Mouse (Mus musculus) gastrocnemius, adult 2 months (tissue): ENCODE measurements at regions not wholly inside any gene's neighbourhood (a gene's known extent, or its start where the extent isn't known, plus 50 kb on each side); places are given as distances from the start of the nearest gene placed in this dataset.

ENCODE experiments used
- DNase-seq: peaks from one replicate; pipeline ENCODE4 v3.0.0; 2022
- H3K27ac ChIP-seq: fragments of 200-600 bp; 2 replicates; pipeline ENCODE4 v1.8.1; 2022; ENCODE audit warnings: mild to moderate bottlenecking
- H3K4me3 ChIP-seq: fragments of 200-600 bp; 2 replicates; pipeline ENCODE4 v1.8.1; 2022; ENCODE audit warnings: mild to moderate bottlenecking, moderate library complexity
- CTCF ChIP-seq: fragments of 200-600 bp; IDR thresholded peaks from 2 replicates; pipeline ENCODE4 v1.8.1; 2022; ENCODE audit warnings: antibody characterized with exemption, mild to moderate bottlenecking, moderate library complexity
- intact Hi-C: fragments of 180-260 bp; cut with DNase I; formaldehyde crosslinking; loops from one replicate; pipeline ENCODE4 v1.15.1; 2025

DNA sequence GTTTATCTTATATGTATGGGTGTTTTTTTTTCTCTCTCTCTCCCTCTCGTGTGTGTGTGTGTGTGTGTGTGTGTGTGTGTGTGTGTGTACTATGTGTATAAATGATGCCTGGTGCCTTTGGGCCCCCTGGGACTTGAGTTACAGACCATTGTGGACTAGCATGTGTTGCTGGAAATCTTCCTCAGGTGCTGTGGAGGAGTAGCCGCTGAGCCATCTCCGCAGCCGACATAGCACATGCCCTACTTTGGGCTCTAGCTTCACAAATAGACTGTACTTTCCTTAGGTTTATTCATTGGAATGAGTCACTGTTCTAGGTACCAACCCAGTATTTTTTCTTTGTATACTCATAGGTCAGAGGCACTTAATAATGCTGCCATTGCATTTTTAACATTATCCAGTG is 339.4 kb downstream of the Mtx2 start:
- no peak for TF ChIP-seq CTCF
- no peak for DNase-seq
- no peak overlapping the region for H3K27ac ChIP-seq
- intact Hi-C loops: no loop called here
- H3K4me3 ChIP-seq: no peak overlapping the region

- DNase-seq: no peak
- no peak for TF ChIP-seq CTCF
- intact Hi-C loops: no loop called here
- Histone ChIP-seq H3K27ac (no peak overlapping the region), H3K4me3 (no peak overlapping the region)
Observed at GRCm38 (mm10) chr2:75176267-75176666, 350.7 kb downstream of the Mtx2 start.

GRCm38 (mm10) chr2:75183293-75183692 is 357.7 kb downstream of the Mtx2 start:
- H3K27ac ChIP-seq: no peak overlapping the region
- H3K4me3 ChIP-seq: no peak overlapping the region
- no peak for TF ChIP-seq CTCF
- intact Hi-C loops: no loop called here
- DNase-seq: no peak

DNA sequence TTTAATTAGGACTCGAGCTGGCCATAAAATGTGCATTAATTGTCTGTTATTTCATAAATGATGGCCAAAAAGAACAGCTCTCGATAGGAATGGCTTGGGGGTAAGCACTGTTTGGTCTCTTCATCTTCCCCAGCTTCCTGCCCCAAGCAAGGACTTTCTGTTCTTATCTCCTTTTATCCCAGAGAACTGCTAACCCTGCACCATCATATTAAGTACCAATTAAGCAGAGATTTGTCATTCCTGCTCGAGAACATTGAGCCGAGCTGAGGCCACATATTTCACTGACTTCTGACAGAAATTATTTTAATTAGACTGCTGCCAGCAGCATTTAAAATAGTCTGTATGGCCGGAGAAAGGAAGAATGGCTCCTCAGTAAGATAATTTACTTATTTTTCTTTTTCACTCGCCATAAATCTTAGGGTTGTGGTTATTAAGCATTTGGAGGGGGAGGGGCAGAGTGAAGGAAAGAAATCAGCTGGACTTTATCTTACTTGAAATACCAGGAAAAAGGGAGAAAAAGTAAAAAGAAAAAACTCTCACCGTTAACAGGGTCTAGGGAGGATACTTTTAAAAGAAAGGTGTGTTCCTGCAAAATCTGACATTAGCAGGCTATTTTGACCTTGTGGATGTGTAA is 377.1 kb downstream of the Mtx2 start:
- intact Hi-C loops: no loop called here

DNA sequence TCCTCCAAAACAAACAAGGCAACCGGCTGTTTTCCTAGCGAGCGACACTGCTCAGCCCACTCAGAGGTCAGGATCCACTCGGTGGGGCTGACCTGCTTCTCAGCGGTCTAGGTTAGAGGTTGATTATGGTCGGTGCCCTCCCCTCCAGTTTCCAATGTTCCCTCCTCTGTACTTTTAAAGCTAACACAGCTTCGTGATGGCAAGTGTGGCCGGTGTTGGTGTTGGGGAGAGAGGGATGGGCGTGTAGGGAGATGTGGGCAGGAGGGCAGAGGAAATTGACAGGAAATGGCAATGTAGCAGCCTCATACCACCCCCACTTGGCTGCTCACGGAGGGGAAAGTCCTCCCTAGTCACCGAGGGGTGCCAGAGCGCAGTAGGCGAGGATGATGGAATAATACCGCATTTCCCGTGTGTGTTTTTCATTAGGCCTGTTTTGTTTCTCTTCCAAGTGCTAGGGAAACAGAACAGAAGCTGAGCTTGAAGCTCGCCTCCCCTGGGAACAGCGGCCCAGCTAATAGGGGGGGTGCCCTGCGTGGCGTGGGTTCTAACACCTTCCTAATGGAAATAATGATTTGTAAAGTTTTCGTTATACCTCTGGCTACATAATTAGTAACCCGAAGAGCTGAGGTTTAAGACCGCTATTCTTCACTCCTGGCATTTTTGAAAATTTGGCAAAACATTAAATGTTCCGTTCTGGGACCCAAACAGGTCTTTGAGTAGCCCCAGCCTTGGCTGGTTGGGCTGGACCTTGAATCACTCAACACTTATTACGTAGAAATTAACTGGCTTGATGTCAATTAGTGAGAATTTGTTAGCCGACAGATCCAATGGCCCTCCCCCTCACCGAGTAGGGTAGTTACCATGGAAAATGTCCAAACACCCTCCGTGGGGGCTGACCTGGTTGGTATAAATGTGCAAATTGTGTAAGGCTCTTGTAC is 383.5 kb downstream of the Mtx2 start:
- intact Hi-C loops: no loop called here
- TF ChIP-seq CTCF: no peak
- DNase-seq: peak; percentile 47
- Histone ChIP-seq H3K27ac (peak overlapping the region; percentile 59), H3K4me3 (peak overlapping the region; percentile 41)

More for the DNA sequence above, 377.1 kb downstream of the Mtx2 start:
- Histone ChIP-seq H3K27ac (no peak overlapping the region), H3K4me3 (no peak overlapping the region)
- no peak for TF ChIP-seq CTCF
- no peak for DNase-seq

GRCm38 (mm10) chr2:75209790-75210583 is 384.4 kb downstream of the Mtx2 start:
- Histone ChIP-seq H3K27ac (peak overlapping the region; percentile 59), H3K4me3 (no peak overlapping the region)
- no peak for TF ChIP-seq CTCF
- DNase-seq: no peak
- intact Hi-C loops: no loop called here

GRCm38 (mm10) chr2:75216931-75217330 is 391.3 kb downstream of the Mtx2 start:
- TF ChIP-seq CTCF: no peak
- DNase-seq: no peak
- intact Hi-C loops: no loop called here
- H3K4me3 ChIP-seq: no peak overlapping the region
- no peak overlapping the region for H3K27ac ChIP-seq

- intact Hi-C loops: no loop called here
- TF ChIP-seq CTCF: no peak
- DNase-seq: no peak
- no peak overlapping the region for H3K4me3 ChIP-seq
- H3K27ac ChIP-seq: peak overlapping the region; percentile 6; the same call in 1 of the 2 replicates
Observed at GRCm38 (mm10) chr2:75220775-75221359, 395.3 kb downstream of the Mtx2 start.

DNA sequence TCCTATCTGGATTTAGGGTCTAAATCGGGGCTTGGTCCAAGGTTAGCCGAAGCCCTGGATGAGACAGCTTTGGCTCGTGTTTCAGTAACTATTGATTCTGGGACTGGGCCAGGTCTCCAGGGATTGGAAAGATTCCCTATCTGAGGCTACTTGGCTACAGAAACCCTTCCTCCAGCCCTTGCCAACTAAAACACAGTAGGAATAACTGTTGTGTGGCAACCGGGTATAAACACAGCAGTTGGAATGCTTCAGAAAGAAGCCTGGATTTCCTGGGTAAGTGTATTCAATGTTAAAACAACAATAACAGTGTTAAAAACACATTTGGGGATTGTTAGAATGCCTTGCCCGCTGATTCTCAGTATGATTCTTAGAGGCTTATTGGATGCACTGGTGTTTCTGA is 398.8 kb downstream of the Mtx2 start:
- no peak for TF ChIP-seq CTCF
- intact Hi-C loops: no loop called here
- peak; percentile 59 for DNase-seq
- no peak overlapping the region for H3K4me3 ChIP-seq
- H3K27ac ChIP-seq: peak overlapping the region; percentile 56

DNA sequence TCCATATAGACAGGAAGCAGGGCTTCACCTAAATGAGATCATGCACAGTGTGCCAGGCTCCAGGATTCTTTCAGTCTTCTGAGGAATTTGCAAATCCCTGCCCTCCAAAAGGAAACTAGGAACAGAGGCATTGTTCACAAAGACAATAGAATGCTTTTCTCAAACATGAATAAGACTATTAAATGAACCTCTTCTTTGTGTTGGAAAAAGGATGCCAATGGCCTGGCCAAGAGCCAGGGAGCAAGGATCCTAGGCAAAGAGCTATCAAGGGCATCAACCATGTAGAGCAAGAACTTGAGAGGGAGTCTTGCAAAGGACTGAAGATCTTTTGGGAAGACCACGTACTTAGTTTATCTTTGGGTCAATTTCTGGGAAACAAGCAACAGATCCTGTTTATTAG is 415.4 kb downstream of the Mtx2 start:
- Histone ChIP-seq H3K27ac (no peak overlapping the region), H3K4me3 (no peak overlapping the region)
- DNase-seq: no peak
- intact Hi-C loops: no loop called here
- TF ChIP-seq CTCF: no peak

- intact Hi-C loops: no loop called here
- Histone ChIP-seq H3K27ac (peak overlapping the region; percentile 53), H3K4me3 (peak overlapping the region; percentile 27)
- no peak for DNase-seq
- no peak for TF ChIP-seq CTCF
Observed at GRCm38 (mm10) chr2:75244311-75245033, 414.6 kb upstream of the Hnrnpa3 start.

GRCm38 (mm10) chr2:75245256-75245655 is 413.8 kb upstream of the Hnrnpa3 start:
- no peak overlapping the region for H3K4me3 ChIP-seq
- no peak for DNase-seq
- TF ChIP-seq CTCF: no peak
- H3K27ac ChIP-seq: peak overlapping the region; percentile 53
- intact Hi-C loops: no loop called here
